Mouse (Mus musculus) E14TG2a.4 (cell line): Measurements from ENCODE around the gene Unc5c.

Source experiments
- H3K27me3 ChIP-seq: 2 replicates; pipeline ENCODE4 v1.6.1; 2014; ENCODE audit warnings: low read length, control low read depth; ENCODE audit not compliant: insufficient read depth
- H3K36me3 ChIP-seq: 2 replicates; pipeline ENCODE4 v1.6.1; 2014; ENCODE audit warnings: low read length, control low read depth; ENCODE audit not compliant: insufficient read depth
- H3K4me1 ChIP-seq: replicated peaks from 2 replicates; pipeline ENCODE4 v1.6.1; 2014; ENCODE audit warnings: low read depth, low read length, control low read depth
- H3K4me3 ChIP-seq: replicated peaks from 2 replicates; pipeline ENCODE4 v1.5.1; 2014; ENCODE audit warnings: mild to moderate bottlenecking, low read length
- H3K9me3 ChIP-seq: 2 replicates; pipeline ENCODE4 v1.6.1; 2014; ENCODE audit warnings: low read length, control low read depth
- CTCF ChIP-seq: conservative IDR thresholded peaks from 2 replicates; pipeline ENCODE4 v1.5.1; 2014; ENCODE audit warnings: low read length
- NANOG ChIP-seq: IDR thresholded peaks from 2 replicates; pipeline ENCODE4 v1.6.1; 2014; ENCODE audit warnings: borderline replicate concordance, low read length, mixed read lengths
- POU5F1 ChIP-seq: IDR thresholded peaks from 2 replicates; pipeline ENCODE4 v1.6.1; 2014; ENCODE audit warnings: low read length, borderline replicate concordance

The Unc5c gene

GRCm38 (mm10) chr3:141581190-141581891 lies 116.3 kb downstream of the Unc5c start:
- H3K27me3 ChIP-seq, result no peaks in the 10 kb centered on the region
- H3K4me1 ChIP-seq, result no peaks in the 10 kb centered on the region
- no peaks in the 10 kb centered on the region for H3K36me3 ChIP-seq
- H3K4me3 ChIP-seq, result 0 out of 2 replicates have a peak overlapping the region, but pooled peaks have one; percentile 27
- H3K9me3 ChIP-seq, result no peaks in the 10 kb centered on the region
- TF ChIP-seq CTCF (no peak), NANOG (no peak), POU5F1 (no peak)

- no peaks in the 10 kb centered on the region for H3K4me1 ChIP-seq
- H3K4me3 ChIP-seq, result 0 out of 2 replicates have a peak overlapping the region, but pooled peaks have one; percentile 27
- no peaks in the 10 kb centered on the region for H3K36me3 ChIP-seq
- no peak for TF ChIP-seq POU5F1
- TF ChIP-seq CTCF, result no peak
- TF ChIP-seq NANOG, result no peak
- H3K27me3 ChIP-seq, result no peaks in the 10 kb centered on the region
- no peaks in the 10 kb centered on the region for H3K9me3 ChIP-seq
Observed at GRCm38 (mm10) chr3:141581892-141582214, 116.8 kb downstream of the Unc5c start.

- no peaks in the 10 kb centered on the region for H3K27me3 ChIP-seq
- H3K9me3 ChIP-seq, result no peaks in the 10 kb centered on the region
- no peaks in the 10 kb centered on the region for H3K36me3 ChIP-seq
- TF ChIP-seq NANOG, result no peak
- H3K4me3 ChIP-seq, result no peak overlapping the region
- no peaks in the 10 kb centered on the region for H3K4me1 ChIP-seq
Observed at GRCm38 (mm10) chr3:141583180-141583579, 118.2 kb downstream of the Unc5c start.

GRCm38 (mm10) chr3:141589392-141590012 lies 124.5 kb downstream of the Unc5c start:
- no peak overlapping the region for H3K4me3 ChIP-seq
- no peaks in the 10 kb centered on the region for H3K27me3 ChIP-seq
- no peaks in the 10 kb centered on the region for H3K4me1 ChIP-seq
- no peak for TF ChIP-seq POU5F1
- TF ChIP-seq NANOG, result no peak
- TF ChIP-seq CTCF, result no peak
- no peaks in the 10 kb centered on the region for H3K9me3 ChIP-seq
- no peaks in the 10 kb centered on the region for H3K36me3 ChIP-seq

GRCm38 (mm10) chr3:141593249-141593648 lies 128.2 kb downstream of the Unc5c start:
- H3K36me3 ChIP-seq, result no peaks in the 10 kb centered on the region
- TF ChIP-seq CTCF (no peak), POU5F1 (no peak), NANOG (no peak)
- H3K27me3 ChIP-seq, result no peaks in the 10 kb centered on the region
- peaks cover 8% of the 10 kb centered on the region for H3K4me1 ChIP-seq
- no peak overlapping the region for H3K4me3 ChIP-seq
- H3K9me3 ChIP-seq, result no peaks in the 10 kb centered on the region

GRCm38 (mm10) chr3:141594120-141594519 lies 129.1 kb downstream of the Unc5c start:
- H3K4me1 ChIP-seq, result peaks cover 8% of the 10 kb centered on the region
- H3K9me3 ChIP-seq, result no peaks in the 10 kb centered on the region
- no peak for TF ChIP-seq NANOG
- TF ChIP-seq CTCF, result no peak
- no peak for TF ChIP-seq POU5F1
- H3K4me3 ChIP-seq, result no peak overlapping the region
- H3K27me3 ChIP-seq, result no peaks in the 10 kb centered on the region
- H3K36me3 ChIP-seq, result no peaks in the 10 kb centered on the region

GRCm38 (mm10) chr3:141595073-141595472 lies 130.1 kb downstream of the Unc5c start:
- peaks cover 8% of the 10 kb centered on the region for H3K4me1 ChIP-seq
- no peaks in the 10 kb centered on the region for H3K9me3 ChIP-seq
- TF ChIP-seq NANOG (no peak; the same call in 1 of the 2 replicates), POU5F1 (no peak), CTCF (no peak)
- H3K27me3 ChIP-seq, result no peaks in the 10 kb centered on the region
- no peaks in the 10 kb centered on the region for H3K36me3 ChIP-seq
- H3K4me3 ChIP-seq, result no peak overlapping the region

- Histone ChIP-seq H3K9me3 (no peaks in the 10 kb centered on the region), H3K4me3 (no peak overlapping the region), H3K36me3 (no peaks in the 10 kb centered on the region), H3K27me3 (no peaks in the 10 kb centered on the region), H3K4me1 (peaks cover 8% of the 10 kb centered on the region)
- TF ChIP-seq POU5F1, result no peak
- TF ChIP-seq NANOG, result no peak
- TF ChIP-seq CTCF, result no peak
Observed at GRCm38 (mm10) chr3:141596461-141596860, 131.4 kb downstream of the Unc5c start.

- Histone ChIP-seq H3K4me3 (no peak overlapping the region), H3K4me1 (peaks cover 8% of the 10 kb centered on the region), H3K9me3 (no peaks in the 10 kb centered on the region), H3K36me3 (no peaks in the 10 kb centered on the region), H3K27me3 (no peaks in the 10 kb centered on the region)
- TF ChIP-seq CTCF (no peak), NANOG (no peak), POU5F1 (no peak)
Observed at GRCm38 (mm10) chr3:141596881-141597280, 131.9 kb downstream of the Unc5c start.
